Mouse (Mus musculus) kidney, postnatal 14 days (tissue): ENCODE results near the gene Itga6.

Experiments used
- DNase-seq: peaks from one replicate; pipeline ENCODE4 v3.0.0; 2022; ENCODE audit warnings: mixed read lengths

Gene Itga6

DNA sequence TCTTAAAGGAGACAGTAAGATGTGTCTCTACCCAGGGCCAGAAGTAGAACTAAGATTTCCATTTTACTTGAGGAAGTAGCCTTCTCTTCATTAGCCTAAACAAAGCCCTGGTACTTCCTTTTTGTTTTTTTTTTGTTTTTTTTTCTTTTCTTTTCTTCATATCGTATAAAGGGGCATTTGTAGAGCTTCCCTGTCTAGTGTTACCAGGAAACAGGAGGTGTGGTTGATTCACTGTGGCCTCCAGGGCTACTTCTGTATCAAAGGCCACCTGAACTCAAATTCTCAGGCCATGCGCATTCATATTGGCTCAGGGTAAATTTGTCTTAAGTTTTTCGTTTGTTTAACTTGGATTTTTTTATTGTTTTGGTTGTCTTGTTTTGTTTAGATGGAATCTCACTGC is 120.5 kb downstream of the Itga6 start:
- DNase-seq = no peak

GRCm38 (mm10) chr2:71866565-71866964 is 121.1 kb downstream of the Itga6 start:
- no peak for DNase-seq

- no peak for DNase-seq
Observed at GRCm38 (mm10) chr2:71867019-71867418, 121.6 kb downstream of the Itga6 start.

- peak; percentile 76 for DNase-seq
Observed at GRCm38 (mm10) chr2:71867480-71867879, 122.1 kb downstream of the Itga6 start.

DNA sequence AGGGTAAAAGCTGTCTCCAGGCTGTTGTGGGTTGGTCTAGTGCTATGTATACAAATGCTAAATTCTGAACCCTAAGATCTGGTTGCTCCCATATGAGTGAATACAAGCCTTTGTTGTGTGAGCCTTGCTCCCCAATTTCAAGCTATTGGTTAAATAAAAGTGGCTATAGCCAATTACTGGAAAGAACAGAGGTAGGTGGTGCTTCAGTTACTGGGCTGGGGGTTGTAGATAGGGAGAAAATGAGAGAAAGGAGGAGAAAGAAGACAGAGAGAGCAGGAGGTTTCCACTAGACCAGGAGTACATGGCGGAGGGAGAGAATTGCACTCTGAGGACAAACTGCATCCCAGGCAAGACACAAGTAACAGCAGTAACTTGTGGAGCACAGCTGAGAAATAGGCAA is 122.8 kb downstream of the Itga6 start:
- DNase-seq = no peak

- DNase-seq = no peak
Observed at GRCm38 (mm10) chr2:71872141-71872540, 126.7 kb downstream of the Itga6 start.

DNA sequence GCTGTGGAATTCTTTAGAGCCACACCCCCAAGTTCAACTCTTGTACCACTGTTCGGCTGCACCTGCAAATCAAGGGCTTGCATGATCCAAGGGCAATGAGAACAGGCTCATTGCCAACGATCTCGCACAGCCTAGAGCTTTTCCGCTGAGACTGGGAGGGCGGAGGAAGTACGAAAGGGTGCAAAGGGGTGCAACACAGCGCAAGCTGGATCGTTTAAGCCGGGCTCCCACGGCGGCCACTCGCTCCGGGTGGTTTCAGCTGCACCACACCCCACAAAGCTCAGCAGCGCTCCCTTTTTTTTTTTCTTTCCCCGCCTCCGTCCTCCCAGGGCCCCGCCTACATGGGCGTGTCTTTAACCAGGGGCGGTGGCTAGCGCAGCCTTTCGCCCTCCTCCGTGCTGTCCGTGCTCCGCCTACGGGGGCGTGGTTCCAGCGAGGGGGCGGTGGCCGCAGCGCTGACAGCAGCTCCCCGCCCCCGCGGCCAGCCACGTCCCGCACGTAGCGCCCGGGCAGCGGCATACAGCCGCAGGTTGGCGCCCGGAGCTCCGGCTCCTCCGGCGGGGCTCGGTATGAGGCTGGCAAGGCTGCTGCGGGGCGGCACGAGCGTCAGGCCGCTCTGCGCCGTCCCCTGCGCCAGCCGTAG is 127.5 kb downstream of the Itga6 start, which contains the start of gene Pdk1:
TSS of gene Pdk1 (plus strand) at position 424 of the 643 bp plus-strand sequence.
- peak; percentile 99 for DNase-seq

DNA sequence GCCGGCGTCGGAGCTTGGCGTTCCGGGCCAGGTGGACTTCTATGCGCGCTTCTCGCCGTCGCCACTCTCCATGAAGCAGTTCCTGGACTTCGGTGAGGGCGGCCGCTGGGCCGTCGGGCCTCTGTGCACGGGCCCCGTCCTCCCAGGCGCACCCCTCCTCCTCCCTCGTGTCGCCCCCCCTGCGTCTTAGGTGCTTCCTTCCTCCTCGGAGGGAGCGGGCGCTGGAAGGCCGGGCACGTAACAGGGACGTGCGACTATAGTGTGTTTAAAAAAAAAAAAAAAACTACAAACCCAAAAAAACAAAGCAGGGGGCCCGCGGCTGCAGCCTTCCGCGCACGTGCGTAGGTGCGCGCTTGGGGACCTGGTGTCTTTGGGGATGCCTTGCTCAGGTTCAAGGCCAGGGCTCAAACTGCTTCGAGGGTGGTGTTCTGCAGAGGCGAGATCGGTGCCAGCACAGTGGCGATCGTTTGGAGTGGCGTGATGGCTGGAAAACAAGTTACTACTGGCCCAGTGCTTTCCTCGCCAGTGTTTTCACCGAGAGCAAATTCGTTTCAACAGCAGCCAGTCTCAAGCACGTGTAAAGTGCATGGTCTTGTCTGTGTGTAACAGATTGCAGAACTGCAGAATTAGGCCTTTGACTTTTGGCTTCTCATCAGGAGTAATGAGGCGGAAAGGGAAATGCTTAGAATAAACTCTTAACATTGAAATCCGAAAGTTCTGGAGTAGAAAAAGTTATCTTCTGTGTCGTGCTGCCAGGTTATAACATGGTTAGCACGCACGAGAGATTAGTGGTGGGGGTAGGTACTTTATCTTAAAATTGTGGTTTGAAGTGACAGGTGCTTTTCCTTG is 128.3 kb downstream of the Itga6 start:
- DNase-seq = peak; percentile 70

DNA sequence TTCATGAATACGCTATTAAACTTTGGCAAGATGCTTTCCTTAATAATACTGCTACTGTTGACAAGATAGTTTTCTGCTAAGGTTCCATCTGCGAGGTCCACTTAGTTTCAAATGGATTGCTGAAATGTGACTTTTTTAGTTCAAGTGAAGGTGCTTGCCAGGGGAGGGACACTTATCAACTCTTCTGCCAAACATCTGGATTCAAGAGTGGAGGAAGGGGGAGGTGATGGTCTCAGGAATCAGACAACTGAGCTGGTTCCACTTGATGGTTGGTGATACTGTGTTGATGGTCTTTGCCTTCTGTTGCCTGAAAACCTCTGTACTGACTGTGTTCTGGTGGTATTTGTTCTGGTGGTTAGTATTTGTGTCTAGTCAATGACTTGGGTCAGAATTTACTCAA is 129.0 kb downstream of the Itga6 start:
- DNase-seq = no peak

DNA sequence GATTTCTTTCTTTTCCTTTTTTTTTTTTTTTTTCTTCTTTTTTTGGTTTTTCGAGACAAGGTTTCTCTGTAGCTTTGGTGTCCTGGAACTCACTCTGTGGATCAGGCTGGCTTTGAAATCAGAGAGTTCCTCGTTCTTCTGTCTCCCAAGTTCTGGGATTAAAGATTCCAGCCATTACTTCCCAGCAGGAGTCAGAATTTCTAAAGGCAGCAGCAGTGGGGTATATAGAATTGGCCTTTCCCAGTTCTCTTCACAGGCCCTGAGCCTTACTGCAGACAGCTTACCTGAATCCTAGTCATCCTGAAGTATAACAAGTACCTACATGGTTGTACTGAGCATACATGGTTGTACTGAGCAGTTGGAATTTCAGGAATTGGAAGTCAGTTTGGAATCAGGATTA is 129.4 kb downstream of the Itga6 start:
- DNase-seq = no peak

DNA sequence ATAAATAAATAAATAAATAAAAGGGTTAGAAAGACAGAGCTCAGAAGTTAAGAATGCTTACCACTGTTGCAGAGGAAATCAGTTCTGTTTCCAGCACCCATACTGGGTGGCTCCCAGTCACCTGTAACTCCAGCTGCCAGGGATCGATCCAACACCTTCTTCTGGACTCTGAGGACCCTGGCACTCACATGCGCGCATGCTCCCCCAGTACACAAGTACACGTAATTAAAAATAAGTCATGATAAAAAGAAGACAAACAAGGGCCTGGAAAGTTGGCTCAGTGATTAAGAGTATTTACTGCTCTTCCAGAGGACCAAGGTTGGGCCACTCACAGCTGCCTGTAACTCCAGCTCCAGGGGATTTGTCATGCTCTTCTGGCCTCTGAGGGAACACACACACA is 132.4 kb downstream of the Itga6 start:
- no peak for DNase-seq

DNA sequence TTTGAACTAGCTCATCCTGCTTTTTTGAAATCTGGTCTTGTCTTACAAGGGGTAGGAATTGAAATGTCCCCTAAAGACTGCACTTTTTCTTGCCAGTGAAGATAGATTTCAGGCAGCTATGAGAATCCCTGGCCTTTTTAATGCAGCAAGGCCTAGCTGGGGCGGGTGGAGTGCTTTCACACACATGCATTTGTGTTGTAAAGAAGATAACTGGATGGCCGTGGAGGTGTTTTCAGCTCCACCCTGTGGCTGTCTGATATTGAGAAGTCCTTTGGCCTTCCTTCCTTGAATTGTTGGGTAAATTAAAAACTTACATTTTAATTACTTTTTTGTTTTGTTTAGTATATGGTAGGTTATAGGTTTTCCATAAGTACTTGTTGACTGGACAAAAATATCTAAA is 133.0 kb downstream of the Itga6 start:
- no peak for DNase-seq

- no peak for DNase-seq
Observed at GRCm38 (mm10) chr2:71878943-71879342, 133.5 kb downstream of the Itga6 start.

DNA sequence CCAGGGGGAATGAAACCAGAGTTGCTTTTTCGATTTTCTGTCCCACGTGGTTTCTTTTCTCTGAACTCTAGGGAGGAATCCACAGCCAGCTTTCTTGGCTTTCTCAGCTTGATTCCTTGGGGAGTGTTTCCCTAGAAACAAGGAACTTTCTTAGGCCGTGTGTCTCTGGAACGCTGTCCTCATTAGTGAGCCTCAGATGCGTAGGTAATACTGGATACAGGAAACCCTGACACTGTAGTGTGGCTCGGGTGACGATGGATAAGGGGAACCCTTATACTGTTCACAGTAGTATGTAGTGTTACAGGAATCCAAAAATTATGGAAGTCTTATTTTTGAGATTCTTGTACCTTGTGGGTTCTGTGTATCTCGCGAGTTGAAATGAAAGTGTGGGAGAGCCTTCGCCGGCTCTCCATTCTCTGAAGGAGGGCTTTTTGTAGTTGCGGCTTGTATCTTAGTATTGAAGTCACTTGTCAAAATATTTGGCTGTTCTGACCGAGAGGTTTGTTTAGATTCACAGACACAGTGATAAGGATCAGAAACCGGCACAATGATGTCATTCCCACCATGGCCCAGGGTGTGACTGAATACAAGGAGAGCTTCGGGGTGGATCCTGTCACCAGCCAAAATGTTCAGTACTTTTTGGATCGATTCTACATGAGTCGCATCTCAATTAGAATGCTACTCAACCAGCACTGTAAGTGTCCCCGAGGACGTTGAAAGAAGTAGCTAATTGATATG is 137.7 kb downstream of the Itga6 start:
- no peak for DNase-seq

DNA sequence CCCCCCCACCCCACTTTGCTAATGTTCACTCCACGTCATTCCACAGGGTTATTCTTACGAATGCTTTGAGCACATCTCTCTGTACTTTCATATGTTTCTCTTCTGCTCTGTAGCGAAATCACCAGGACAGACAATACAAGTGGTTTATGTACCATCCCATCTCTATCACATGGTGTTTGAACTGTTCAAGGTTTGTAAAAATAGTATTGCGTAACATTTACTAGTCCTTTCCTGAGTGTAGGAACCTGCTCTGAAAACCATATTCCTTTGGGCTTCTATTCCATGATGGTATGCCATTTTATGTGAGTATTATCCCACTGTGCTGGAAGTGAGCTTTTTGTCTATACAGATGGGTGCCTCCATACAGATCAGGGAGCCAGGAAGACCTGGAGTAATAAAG is 141.9 kb downstream of the Itga6 start:
- no peak for DNase-seq

DNA sequence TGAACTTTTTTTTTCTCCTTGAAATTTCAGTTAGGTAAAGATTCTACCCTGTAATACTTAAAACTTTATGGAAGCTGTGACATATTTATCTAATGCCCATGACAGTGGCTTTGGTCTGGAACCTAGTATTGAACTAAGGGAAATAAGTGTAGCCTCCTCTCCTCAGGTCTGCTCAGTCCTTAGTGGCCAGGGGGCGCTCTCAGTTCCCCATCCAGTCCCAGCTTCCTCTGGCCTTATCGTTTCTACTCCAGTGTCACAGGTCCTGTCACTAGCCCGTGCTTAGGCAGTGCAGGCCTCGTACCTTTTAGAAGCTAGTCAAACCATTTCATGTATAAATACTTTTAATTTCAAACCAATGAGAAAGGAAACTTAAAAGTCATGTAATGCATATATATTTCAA is 143.0 kb downstream of the Itga6 start:
- no peak for DNase-seq

DNA sequence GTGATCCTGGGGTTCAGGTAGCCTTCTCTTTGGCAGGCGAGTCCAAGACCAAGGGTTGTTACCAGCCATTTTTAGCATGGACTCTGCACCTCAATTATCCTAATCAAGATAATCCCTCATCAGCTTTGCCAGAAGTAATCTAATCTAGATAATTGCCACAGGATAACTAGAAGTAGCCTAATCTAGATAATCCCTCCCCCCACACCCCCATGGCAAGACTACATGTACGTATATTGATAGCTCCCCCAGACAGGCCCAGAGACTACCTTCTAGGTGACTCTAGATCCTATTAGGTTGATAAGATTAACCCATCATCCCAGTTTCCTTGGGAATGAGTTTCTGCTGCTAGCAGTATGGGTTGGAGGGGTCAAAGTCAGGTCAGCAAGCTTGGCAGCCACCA is 146.1 kb downstream of the Itga6 start:
- DNase-seq = no peak

DNA sequence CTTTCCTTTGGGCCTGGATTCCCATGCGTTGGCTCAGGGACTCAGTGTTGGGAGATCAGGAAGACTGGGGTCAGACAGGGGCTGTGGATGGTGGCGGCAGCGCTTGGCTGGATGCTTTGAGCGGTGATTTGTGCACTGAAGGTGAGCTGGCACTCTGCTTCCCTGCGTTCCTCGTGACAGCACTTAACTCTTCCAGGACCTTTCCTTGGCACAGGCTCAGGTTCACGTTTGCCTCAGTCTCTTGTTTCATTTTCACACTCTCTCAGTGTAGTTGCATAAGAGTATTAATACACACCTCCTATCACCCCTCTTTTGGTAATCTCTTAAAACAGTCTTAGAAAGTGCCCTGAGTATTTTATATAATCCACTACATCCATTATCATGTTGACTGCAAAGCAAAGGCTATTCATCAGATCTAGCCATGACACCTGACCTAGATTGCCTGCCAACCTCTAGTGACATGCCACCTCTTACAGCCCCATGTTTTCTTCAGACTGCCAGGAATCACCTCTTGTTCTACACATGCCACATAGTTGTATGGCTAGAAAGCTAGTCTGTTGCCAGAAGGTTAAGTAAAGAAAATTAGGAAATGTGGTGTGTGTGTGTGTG is 147.4 kb downstream of the Itga6 start:
- DNase-seq = peak; percentile 34

GRCm38 (mm10) chr2:71895596-71896286 is 150.3 kb downstream of the Itga6 start:
- DNase-seq = no peak

GRCm38 (mm10) chr2:71897420-71897819 is 152.0 kb downstream of the Itga6 start:
- DNase-seq = peak; percentile 24

- peak; percentile 51 for DNase-seq
Observed at GRCm38 (mm10) chr2:71898335-71898856, 153.0 kb downstream of the Itga6 start.

DNA sequence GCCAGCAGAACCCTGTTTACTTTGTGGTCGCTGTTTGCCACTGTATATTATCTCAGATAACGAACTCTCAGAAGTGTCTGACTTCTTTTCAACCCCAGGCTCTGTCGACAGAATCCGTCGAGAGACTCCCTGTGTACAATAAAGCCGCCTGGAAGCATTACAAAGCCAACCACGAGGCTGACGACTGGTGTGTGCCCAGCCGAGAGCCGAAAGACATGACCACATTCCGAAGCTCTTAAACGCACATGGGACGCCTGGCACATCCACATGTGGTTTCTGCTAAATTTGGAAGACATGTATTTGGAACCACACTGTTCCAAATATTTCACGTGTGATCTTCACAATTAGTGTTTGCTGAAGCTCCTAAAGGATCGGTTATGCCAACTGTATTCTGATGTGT is 154.5 kb downstream of the Itga6 start:
- DNase-seq = no peak
